Mouse (Mus musculus) hindbrain, embryonic 16.5 days (tissue): ENCODE results near the gene Ttll3. TPM values are rescaled to one million over a fixed set of nuclear protein-coding genes. Genes with fewer than 3 reads are reported as not detected.

ENCODE experiments used
- ATAC-seq: fragments of 200-750 bp; cut with Nextera tagmentation; 2 replicates; pipeline ENCODE4 v1.8.0; 2017; ENCODE audit warnings: moderate TSS enrichment, moderate library complexity
- H3K27ac ChIP-seq: fragments of 300-500 bp; sonication (generic); 2 replicates; pipeline ENCODE4 v1.5.1; 2014; ENCODE audit warnings: low read depth, mild to moderate bottlenecking, control low read depth, low read length, moderate library complexity
- H3K27me3 ChIP-seq: fragments of 300-500 bp; sonication (generic); replicated peaks from 2 replicates; pipeline ENCODE4 v1.6.1; 2014; ENCODE audit warnings: low read length; ENCODE audit not compliant: control insufficient read depth, insufficient read depth
- H3K36me3 ChIP-seq: fragments of 300-500 bp; sonication (generic); 2 replicates; pipeline ENCODE4 v1.6.1; 2014; ENCODE audit warnings: mild to moderate bottlenecking, low read length, moderate library complexity, mixed read lengths; ENCODE audit not compliant: control insufficient read depth, insufficient read depth
- H3K4me1 ChIP-seq: fragments of 300-500 bp; sonication (generic); 2 replicates; pipeline ENCODE4 v1.6.1; 2014; ENCODE audit warnings: low read depth, low read length; ENCODE audit not compliant: control insufficient read depth, insufficient read depth
- H3K4me2 ChIP-seq: fragments of 300-500 bp; sonication (generic); 2 replicates; pipeline ENCODE4 v1.6.1; 2014; ENCODE audit warnings: mild to moderate bottlenecking, low read length, control low read depth, moderate library complexity
- H3K4me3 ChIP-seq: fragments of 300-500 bp; sonication (generic); 2 replicates; pipeline ENCODE4 v1.5.1; 2014; ENCODE audit warnings: mild to moderate bottlenecking, low read length, control low read depth, moderate library complexity
- H3K9ac ChIP-seq: fragments of 300-500 bp; sonication (generic); 2 replicates; pipeline ENCODE4 v1.6.1; 2014; ENCODE audit warnings: low read depth, mild to moderate bottlenecking, control low read depth, low read length, moderate library complexity
- H3K9me3 ChIP-seq: fragments of 300-500 bp; sonication (generic); 2 replicates; pipeline ENCODE4 v1.6.1; 2014; ENCODE audit warnings: mild to moderate bottlenecking, low read length, moderate library complexity; ENCODE audit not compliant: control insufficient read depth
- WGBS: fragments of 180-500 bp; shearing (Covaris S2); extraction: QIAGEN DNeasy Blood & Tissue Kit; methylation state at CpG from one replicate; pipeline ENCODE4 v1.1.7; 2014; 5-methylcytosine and 5-hydroxymethylcytosine counted together
- polyA plus RNA-seq: library from polyadenylated mRNA; unstranded; fragments of >200 nt; fragmentation: Nextera tagmentation; extraction: Ambion mirVana; gene quantifications from 2 replicates; pipeline ENCODE4 v1.2.1, GENCODE M21; 2015

Gene Ttll3
- polyA plus RNA-seq, 1 experiment from 2014 or later: 9.2 TPM

DNA sequence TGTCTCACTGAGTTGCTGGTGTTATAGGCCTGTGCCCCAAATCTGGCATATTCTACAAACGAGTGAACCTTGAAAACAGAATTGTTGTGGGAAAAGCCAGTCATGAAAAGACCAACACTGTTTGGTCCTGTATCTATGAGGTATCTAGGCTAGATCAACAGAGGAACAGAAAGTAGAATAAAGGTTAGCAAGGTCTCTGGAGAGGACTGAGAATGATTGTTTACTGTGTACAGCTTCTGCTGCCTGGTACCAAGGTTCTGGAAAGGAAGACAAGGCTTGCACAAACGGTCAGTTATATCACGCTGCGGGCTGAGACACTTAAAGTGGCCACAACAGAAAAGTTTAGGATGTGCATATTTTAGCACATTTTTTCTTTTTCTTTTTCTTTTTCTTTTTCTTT lies 37.6 kb downstream of the Ttll3 start:
- H3K4me1 ChIP-seq: no peaks in the 10 kb centered on the region
- no peak overlapping the region for H3K4me3 ChIP-seq
- no peaks in the 10 kb centered on the region for H3K27me3 ChIP-seq
- H3K9me3 ChIP-seq: peaks cover 2% of the 10 kb centered on the region
- H3K4me2 ChIP-seq: no peak overlapping the region
- H3K27ac ChIP-seq: no peak overlapping the region
- no peak for ATAC-seq
- no peak overlapping the region for H3K9ac ChIP-seq
- no peaks in the 10 kb centered on the region for H3K36me3 ChIP-seq
- 91% methylated on average over 4 of the region's 4 CpGs for WGBS

DNA sequence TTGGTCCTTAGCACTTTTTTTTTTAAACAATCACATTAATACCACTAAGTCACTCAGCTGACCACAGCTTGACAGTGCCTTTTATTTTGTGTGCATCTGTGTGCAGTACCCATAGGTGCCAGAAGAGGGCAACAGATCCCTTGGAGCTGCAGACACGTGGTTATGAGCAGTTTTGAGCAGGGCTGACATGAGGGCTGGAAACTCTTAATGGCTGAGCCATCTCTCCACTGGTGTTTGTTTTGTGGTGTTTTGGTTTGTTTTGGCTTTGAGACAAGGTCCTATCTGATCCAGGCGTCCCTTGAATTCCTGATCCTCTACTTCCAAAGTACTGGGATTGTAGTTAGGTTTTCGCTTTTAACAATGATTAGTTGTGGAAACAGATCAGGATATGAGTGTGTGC lies 38.3 kb downstream of the Ttll3 start:
- Histone ChIP-seq H3K4me3 (no peak overlapping the region), H3K4me1 (no peaks in the 10 kb centered on the region), H3K36me3 (no peaks in the 10 kb centered on the region), H3K4me2 (no peak overlapping the region), H3K27me3 (no peaks in the 10 kb centered on the region), H3K9ac (no peak overlapping the region), H3K9me3 (peaks cover 2% of the 10 kb centered on the region), H3K27ac (no peak overlapping the region)
- no peak for ATAC-seq
- WGBS: 68% methylated on average over 3 of the region's 3 CpGs

DNA sequence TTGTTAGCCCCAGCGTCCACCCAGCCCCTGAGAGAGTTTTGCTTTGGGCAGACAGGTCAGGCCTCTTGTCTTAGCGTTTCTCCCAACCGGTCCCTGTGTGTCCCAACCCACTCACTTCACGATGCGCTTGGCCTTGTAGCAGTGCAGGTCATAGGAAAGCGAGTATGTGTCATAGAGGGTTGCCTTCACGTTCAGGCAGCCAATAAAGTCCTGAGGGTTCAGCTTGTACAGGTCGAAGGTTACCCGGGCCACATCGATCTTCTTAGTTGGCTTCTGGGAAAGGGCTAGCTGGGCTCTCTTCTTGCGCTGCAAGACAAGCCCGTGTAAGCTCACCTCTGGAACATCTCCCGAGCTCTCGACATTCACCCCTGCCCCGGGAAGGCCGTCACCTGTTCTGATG lies 38.9 kb downstream of the Ttll3 start:
- H3K36me3 ChIP-seq: no peaks in the 10 kb centered on the region
- no peak overlapping the region for H3K4me2 ChIP-seq
- H3K27ac ChIP-seq: no peak overlapping the region
- no peaks in the 10 kb centered on the region for H3K4me1 ChIP-seq
- H3K27me3 ChIP-seq: no peaks in the 10 kb centered on the region
- no peak overlapping the region for H3K9ac ChIP-seq
- WGBS: 93% methylated on average over 16 of the region's 16 CpGs
- no peak overlapping the region for H3K4me3 ChIP-seq
- no peak for ATAC-seq
- peaks cover 2% of the 10 kb centered on the region for H3K9me3 ChIP-seq

DNA sequence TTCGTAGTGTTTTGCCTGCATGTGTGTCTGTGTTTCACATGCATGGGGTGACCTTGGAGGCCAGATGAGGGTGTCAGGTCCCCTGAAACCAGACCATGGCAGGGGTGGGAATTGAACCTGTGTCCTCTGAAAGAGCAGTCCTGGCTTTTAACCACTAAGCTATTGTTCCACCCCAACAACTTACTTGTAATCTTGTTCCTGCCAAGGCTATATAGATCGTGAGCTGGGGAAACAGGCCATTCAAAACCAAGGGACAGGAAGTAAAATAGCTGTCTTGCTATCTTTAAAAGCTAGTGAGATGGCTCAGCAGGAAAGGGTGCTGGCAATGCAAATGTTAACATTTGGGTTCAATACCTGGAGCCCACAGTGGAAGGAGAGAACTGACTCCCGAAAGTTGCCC lies 40.9 kb downstream of the Ttll3 start:
- H3K4me2 ChIP-seq: no peak overlapping the region
- WGBS: 87% methylated on average over 3 of the region's 3 CpGs
- no peaks in the 10 kb centered on the region for H3K27me3 ChIP-seq
- H3K9ac ChIP-seq: no peak overlapping the region
- H3K9me3 ChIP-seq: peaks cover 2% of the 10 kb centered on the region
- no peak overlapping the region for H3K4me3 ChIP-seq
- no peak for ATAC-seq
- no peaks in the 10 kb centered on the region for H3K36me3 ChIP-seq
- H3K4me1 ChIP-seq: no peaks in the 10 kb centered on the region
- no peak overlapping the region for H3K27ac ChIP-seq

DNA sequence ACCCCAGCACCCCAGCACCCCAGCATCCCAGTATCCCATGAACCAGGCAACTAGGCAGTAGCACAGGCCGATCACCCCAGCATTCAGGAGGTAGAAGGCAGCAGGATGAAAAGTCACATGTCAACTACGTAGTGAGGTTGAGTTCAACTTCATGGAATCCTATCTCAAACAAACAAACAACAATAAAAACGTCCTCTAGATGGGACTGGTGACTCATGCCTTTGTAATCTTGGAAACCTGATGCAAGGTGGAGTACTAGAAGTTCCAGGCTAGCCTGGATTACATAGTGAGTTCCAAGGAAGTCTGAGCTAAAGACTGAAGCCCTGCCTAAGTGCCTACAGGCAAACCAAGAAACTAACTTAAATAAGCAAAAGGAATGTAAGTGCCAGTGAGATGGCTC lies 41.8 kb downstream of the Ttll3 start:
- Histone ChIP-seq H3K9me3 (peaks cover 2% of the 10 kb centered on the region), H3K27ac (no peak overlapping the region), H3K36me3 (no peaks in the 10 kb centered on the region), H3K4me1 (no peaks in the 10 kb centered on the region), H3K4me2 (no peak overlapping the region), H3K9ac (no peak overlapping the region), H3K4me3 (no peak overlapping the region), H3K27me3 (no peaks in the 10 kb centered on the region)
- ATAC-seq: no peak
- WGBS: 60% methylated on average over 3 of the region's 3 CpGs

DNA sequence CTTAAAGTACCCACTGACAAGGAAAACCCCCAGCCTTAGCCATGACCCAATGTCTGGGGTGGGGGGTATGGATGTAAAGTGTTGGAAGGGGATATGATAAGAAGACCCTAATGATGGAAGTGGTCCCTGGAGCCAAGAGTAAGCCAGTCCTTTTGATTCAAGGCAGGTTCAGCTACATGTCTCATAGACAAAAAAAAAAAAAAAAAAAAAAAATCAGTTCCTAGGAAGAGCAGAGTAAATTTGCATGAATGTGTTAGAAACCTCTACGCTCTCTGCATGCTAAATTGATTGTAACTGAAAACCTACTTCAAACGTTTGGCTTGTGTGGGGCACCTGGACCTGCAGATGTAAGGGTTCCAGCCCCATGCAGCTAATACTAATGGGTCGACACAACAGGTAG lies 42.7 kb downstream of the Ttll3 start:
- ATAC-seq: no peak
- H3K27ac ChIP-seq: no peak overlapping the region
- H3K9me3 ChIP-seq: peaks cover 2% of the 10 kb centered on the region
- H3K4me3 ChIP-seq: no peak overlapping the region
- no peaks in the 10 kb centered on the region for H3K4me1 ChIP-seq
- H3K27me3 ChIP-seq: no peaks in the 10 kb centered on the region
- H3K4me2 ChIP-seq: no peak overlapping the region
- H3K9ac ChIP-seq: no peak overlapping the region
- 60% methylated on average over 3 of the region's 3 CpGs for WGBS
- H3K36me3 ChIP-seq: no peaks in the 10 kb centered on the region

DNA sequence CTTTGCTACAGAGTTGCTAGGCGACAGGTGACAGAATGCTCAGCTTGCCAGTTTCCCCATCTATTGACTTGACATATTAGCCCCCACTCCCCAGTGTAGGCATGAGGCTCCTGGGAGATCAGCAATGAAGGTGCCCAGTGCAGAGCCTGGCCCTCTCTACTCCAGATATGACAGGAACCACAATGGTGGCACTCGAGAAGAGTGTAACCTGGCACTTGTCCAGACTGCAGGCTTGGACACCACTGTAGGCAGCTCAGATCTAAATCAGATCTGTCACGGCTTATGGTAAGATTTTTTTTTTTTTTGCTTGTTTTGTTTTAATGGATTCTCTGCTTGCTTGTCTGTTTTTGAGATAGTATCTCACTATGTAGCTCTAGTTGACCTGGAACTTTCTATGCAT lies 44.6 kb downstream of the Ttll3 start:
- no peaks in the 10 kb centered on the region for H3K36me3 ChIP-seq

DNA sequence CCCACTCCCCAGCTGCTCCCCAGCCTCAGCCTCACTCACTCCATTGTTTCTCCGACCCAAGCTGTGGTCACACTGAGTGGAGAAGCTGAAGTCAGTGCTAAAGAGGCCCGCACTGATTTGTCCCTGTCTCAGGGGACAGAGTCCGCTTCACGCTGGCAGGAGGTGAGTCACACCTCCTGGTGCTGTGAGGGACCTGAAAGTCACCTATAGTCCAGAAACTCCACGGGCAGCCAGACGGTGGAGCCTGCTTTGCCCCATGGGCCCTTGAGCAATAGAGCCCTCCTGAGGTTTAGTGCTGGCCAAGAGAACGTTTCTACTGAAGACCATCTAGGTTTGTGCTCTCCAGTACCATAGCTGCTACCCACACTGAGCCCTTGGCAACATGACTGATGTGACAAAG lies 45.6 kb downstream of the Ttll3 start:
- no peak overlapping the region for H3K27ac ChIP-seq
- no peak for ATAC-seq
- no peaks in the 10 kb centered on the region for H3K4me1 ChIP-seq
- no peaks in the 10 kb centered on the region for H3K27me3 ChIP-seq
- no peaks in the 10 kb centered on the region for H3K36me3 ChIP-seq
- no peak overlapping the region for H3K4me2 ChIP-seq
- no peaks in the 10 kb centered on the region for H3K9me3 ChIP-seq
- no peak overlapping the region for H3K4me3 ChIP-seq
- H3K9ac ChIP-seq: no peak overlapping the region
- 77% methylated on average over 7 of the region's 7 CpGs for WGBS

More for the DNA sequence above, 44.6 kb downstream of the Ttll3 start:
- Histone ChIP-seq H3K9me3 (no peaks in the 10 kb centered on the region), H3K9ac (no peak overlapping the region), H3K4me3 (no peak overlapping the region), H3K4me1 (no peaks in the 10 kb centered on the region), H3K27me3 (no peaks in the 10 kb centered on the region), H3K27ac (no peak overlapping the region), H3K4me2 (no peak overlapping the region)
- no peak for ATAC-seq
- 68% methylated on average over 3 of the region's 3 CpGs for WGBS

DNA sequence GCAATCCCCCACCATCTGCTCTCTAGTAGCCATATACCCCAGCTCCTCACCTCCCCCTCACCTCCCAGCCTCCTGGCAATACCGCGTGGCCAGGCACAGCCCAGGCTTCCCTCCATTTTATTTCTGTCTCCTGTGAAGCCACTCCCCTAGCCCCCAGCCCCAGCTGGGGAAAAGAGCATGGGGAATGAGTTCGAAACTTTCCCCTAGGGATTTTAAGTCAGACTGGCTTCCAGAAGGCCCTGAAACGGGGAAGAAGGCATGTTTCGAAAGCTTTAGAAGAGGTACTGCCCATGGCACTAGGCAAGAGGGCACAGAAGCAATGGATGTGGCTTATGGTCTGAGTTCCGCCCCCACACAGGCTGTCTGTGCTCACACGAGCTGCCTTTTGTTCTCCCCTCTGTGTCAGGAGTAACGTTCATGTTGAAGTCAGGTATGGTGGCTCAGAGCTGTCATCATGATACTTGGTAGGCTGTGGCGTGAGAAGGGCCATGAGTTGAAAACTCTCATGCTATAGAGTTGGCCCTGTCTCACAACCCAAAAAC lies 46.7 kb downstream of the Ttll3 start, which contains the start of gene Cidec:
TSS of gene Cidec (minus strand) at position 97 of the 542 bp plus-strand sequence.
- 77% methylated on average over 9 of the region's 9 CpGs for WGBS
- Histone ChIP-seq H3K27ac (no peak within 1 kb of the TSS), H3K36me3 (no peaks in the 10 kb centered on the region), H3K4me1 (no peaks in the 10 kb centered on the region), H3K9me3 (no peaks in the 10 kb centered on the region), H3K9ac (no peak within 1 kb of the TSS), H3K4me3 (no peak within 1 kb of the TSS), H3K27me3 (no peaks in the 10 kb centered on the region), H3K4me2 (no peak within 1 kb of the TSS)
- ATAC-seq: no peak

DNA sequence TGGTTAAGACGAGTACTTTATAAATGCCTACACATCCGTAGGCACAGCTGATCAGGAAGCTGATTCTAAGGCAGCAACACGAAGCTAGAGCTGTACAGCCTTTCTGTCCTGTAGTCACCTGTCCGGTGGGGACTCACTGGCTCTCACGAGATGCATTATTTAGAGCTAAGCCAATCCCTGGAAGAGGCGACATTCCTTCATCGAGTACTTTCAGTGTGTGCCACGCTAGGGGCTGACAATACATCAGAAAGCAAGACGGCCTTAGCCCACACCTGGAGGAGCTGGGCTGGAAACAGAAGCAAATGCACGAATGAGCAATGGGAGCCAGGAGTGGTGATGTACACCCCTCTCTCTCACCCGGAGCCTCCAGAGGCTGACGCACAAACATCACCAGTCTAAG lies 48.1 kb downstream of the Ttll3 start:
- Histone ChIP-seq H3K4me1 (no peaks in the 10 kb centered on the region; the same call in 1 of the 2 replicates), H3K9ac (no peak overlapping the region), H3K4me3 (no peak overlapping the region), H3K27me3 (no peaks in the 10 kb centered on the region), H3K27ac (no peak overlapping the region), H3K4me2 (no peak overlapping the region), H3K9me3 (no peaks in the 10 kb centered on the region), H3K36me3 (no peaks in the 10 kb centered on the region)
- ATAC-seq: no peak
- 76% methylated on average over 12 of the region's 12 CpGs for WGBS
